Mouse (Mus musculus) G1E (cell line): ENCODE measurements around the gene Btd.

Experiments
- CTCF ChIP-seq: IDR thresholded peaks from 2 replicates; pipeline ENCODE4 v1.5.1; 2012; ENCODE audit warnings: low read depth, low read length, inconsistent platforms, mixed read lengths
- GATA1 ChIP-seq: IDR thresholded peaks from 2 replicates; pipeline ENCODE4 v1.6.1; 2012; ENCODE audit warnings: borderline replicate concordance, low read length, inconsistent platforms, mixed read lengths

GRCm38 (mm10) chr14:31686231-31686630 is 45.4 kb downstream of the Btd start:
- TF ChIP-seq CTCF (no peak), GATA1 (no peak)
